In genomic region chr19:8982303-8983149, GRCm38 (mm10) we compare ENCODE assay signal across 8 mouse cellular contexts. TPM values are rescaled to one million over a fixed set of nuclear protein-coding genes. Genes with fewer than 3 reads are reported as not detected.
A peak's percentile ranks its signal among the peaks of the same experiment; 100 is the strongest.
DNase-seq lines count a peak whose midpoint lies in the region; ATAC-seq lines count a peak whose summit lies in the region.

No protein-coding gene starts in this region.

- no peak overlapping the region for H3K9ac ChIP-seq in kidney, embryonic 15.5 days
- H3K9ac ChIP-seq in intestine, embryonic 14.5 days (ENCODE audit: low read length) = no peak overlapping the region

- WGBS in kidney, embryonic 15.5 days = 51% methylated on average over 5 of the region's 5 CpGs
- WGBS in intestine, embryonic 14.5 days = 48% methylated on average over 5 of the region's 5 CpGs
- 58% methylated on average over 5 of the region's 5 CpGs for WGBS in midbrain, embryonic 10.5 days

- peak overlapping the region; percentile 15 for H3K27ac ChIP-seq in kidney, embryonic 15.5 days
- peak overlapping the region; percentile 79 for H3K27ac ChIP-seq in intestine, embryonic 14.5 days (ENCODE audit: low read depth)
- H3K27ac ChIP-seq in midbrain, embryonic 10.5 days (replicated peaks) = no peak overlapping the region

- H3K9me3 ChIP-seq in kidney, embryonic 15.5 days (replicated peaks) = no peaks in the 10 kb centered on the region
- H3K9me3 ChIP-seq in intestine, embryonic 14.5 days (ENCODE audit: control insufficient read depth, low read length) = no peaks in the 10 kb centered on the region
- no peaks in the 10 kb centered on the region for H3K9me3 ChIP-seq in megakaryocyte, embryonic 14.5 days
- no peaks in the 10 kb centered on the region for H3K9me3 ChIP-seq in midbrain, embryonic 10.5 days (replicated peaks)

- peaks cover 32% of the 10 kb centered on the region for H3K4me1 ChIP-seq in kidney, embryonic 15.5 days
- peaks cover 43% of the 10 kb centered on the region for H3K4me1 ChIP-seq in intestine, embryonic 14.5 days (replicated peaks; ENCODE audit: control insufficient read depth, insufficient read depth, low read length)
- H3K4me1 ChIP-seq in megakaryocyte, embryonic 14.5 days = peaks cover 69% of the 10 kb centered on the region
- peaks cover 38% of the 10 kb centered on the region for H3K4me1 ChIP-seq in midbrain, embryonic 10.5 days

- no peak overlapping the region for H3K4me2 ChIP-seq in kidney, embryonic 15.5 days
- no peak overlapping the region for H3K4me2 ChIP-seq in intestine, embryonic 14.5 days (ENCODE audit: low read length)

- DNase-seq in kidney, adult 11 months = no peak
- DNase-seq in ZHBTc4 (ENCODE audit: low read depth, low spot score) = peak; percentile 64
- no peak for DNase-seq in intestine, embryonic 14.5 days (ENCODE audit: low spot score)
- DNase-seq in midbrain, embryonic 10.5 days (ENCODE audit: low spot score) = no peak
- no peak for DNase-seq in right cerebral cortex, adult 2 months (ENCODE audit: low spot score in 2 of 2)
- DNase-seq in frontal cortex, adult 2 months (ENCODE audit: extremely low spot score in 1 of 2, low spot score in 1 of 2) = no peak

- no peaks in the 10 kb centered on the region for H3K27me3 ChIP-seq in kidney, embryonic 15.5 days
- no peaks in the 10 kb centered on the region for H3K27me3 ChIP-seq in intestine, embryonic 14.5 days (replicated peaks; ENCODE audit: control insufficient read depth, insufficient read depth, low read length)
- H3K27me3 ChIP-seq in megakaryocyte, embryonic 14.5 days (replicated peaks) = peaks cover 17% of the 10 kb centered on the region
- peaks cover 9% of the 10 kb centered on the region for H3K27me3 ChIP-seq in midbrain, embryonic 10.5 days (ENCODE audit: low read depth, poor library complexity, severe bottlenecking)

- no peak for ATAC-seq in kidney, embryonic 15.5 days (replicated peaks; ENCODE audit: low FRiP score)
- ATAC-seq in intestine, embryonic 14.5 days (replicated peaks; ENCODE audit: low FRiP score, low TSS enrichment, low read depth) = 0 out of 2 replicates have a peak, but pooled peaks have one; percentile 28

- H3K4me3 ChIP-seq in kidney, embryonic 15.5 days (replicated peaks) = no peak overlapping the region
- H3K4me3 ChIP-seq in intestine, embryonic 14.5 days (ENCODE audit: low read depth, low read length) = no peak overlapping the region
- H3K4me3 ChIP-seq in megakaryocyte, embryonic 14.5 days (replicated peaks) = peak overlapping the region; percentile 74
- no peak overlapping the region for H3K4me3 ChIP-seq in midbrain, embryonic 10.5 days

- peaks cover 36% of the 10 kb centered on the region for H3K36me3 ChIP-seq in kidney, embryonic 15.5 days
- H3K36me3 ChIP-seq in intestine, embryonic 14.5 days (ENCODE audit: control insufficient read depth, insufficient read depth, low read length) = peaks cover 35% of the 10 kb centered on the region
- H3K36me3 ChIP-seq in megakaryocyte, embryonic 14.5 days (replicated peaks; ENCODE audit: low read length) = peaks cover 35% of the 10 kb centered on the region
- peaks cover 43% of the 10 kb centered on the region for H3K36me3 ChIP-seq in midbrain, embryonic 10.5 days

RNA-seq across cellular contexts. Expression of gene Ahnak, which starts 6.6 kb away (rescaled TPM):
- polyA plus RNA-seq in kidney, embryonic 15.5 days (2015; fragmentation: Nextera tagmentation; extraction: Ambion mirVana) = 17.3 and 18.2 TPM in 2 replicates
- 21.6 and 22.2 TPM in 2 replicates for polyA plus RNA-seq in intestine, embryonic 14.5 days (2014; fragmentation: Nextera tagmentation; extraction: Ambion mirVana)
- 4.6 and 28.7 TPM in 2 replicates for polyA plus RNA-seq in megakaryocyte, embryonic 14.5 days (2012; ENCODE audit: insufficient read depth, low replicate concordance)
- 6.6 and 8.8 TPM in 2 replicates for polyA plus RNA-seq in midbrain, embryonic 10.5 days (2016; fragmentation: Nextera tagmentation; extraction: Ambion mirVana)
- polyA plus RNA-seq in frontal cortex, adult 2 months (2012; rRNA removed) = 6.8 and 7.5 TPM in 2 replicates

RNA-seq across cellular contexts. Expression of gene Eef1g, which starts 15.7 kb away (rescaled TPM):
- 467 and 476 TPM in 2 replicates for polyA plus RNA-seq in kidney, embryonic 15.5 days (2015; fragmentation: Nextera tagmentation; extraction: Ambion mirVana)
- polyA plus RNA-seq in intestine, embryonic 14.5 days (2014; fragmentation: Nextera tagmentation; extraction: Ambion mirVana) = 501 and 531 TPM in 2 replicates
- 36.7 and 78.5 TPM in 2 replicates for polyA plus RNA-seq in megakaryocyte, embryonic 14.5 days (2012; ENCODE audit: insufficient read depth, low replicate concordance)
- polyA plus RNA-seq in midbrain, embryonic 10.5 days (2016; fragmentation: Nextera tagmentation; extraction: Ambion mirVana) = 438 and 514 TPM in 2 replicates
- 257 and 281 TPM in 2 replicates for polyA plus RNA-seq in frontal cortex, adult 2 months (2012; rRNA removed)

RNA-seq across cellular contexts. Expression of gene Tut1, which starts 28.9 kb away (rescaled TPM):
- polyA plus RNA-seq in kidney, embryonic 15.5 days (2015; fragmentation: Nextera tagmentation; extraction: Ambion mirVana) = 32.9 and 33.5 TPM in 2 replicates
- polyA plus RNA-seq in intestine, embryonic 14.5 days (2014; fragmentation: Nextera tagmentation; extraction: Ambion mirVana) = 33.3 and 33.5 TPM in 2 replicates
- 25.5 and 37.3 TPM in 2 replicates for polyA plus RNA-seq in megakaryocyte, embryonic 14.5 days (2012; ENCODE audit: insufficient read depth, low replicate concordance)
- polyA plus RNA-seq in midbrain, embryonic 10.5 days (2016; fragmentation: Nextera tagmentation; extraction: Ambion mirVana) = 36.5 and 40.2 TPM in 2 replicates
- 19.6 and 20.5 TPM in 2 replicates for polyA plus RNA-seq in frontal cortex, adult 2 months (2012; rRNA removed)

RNA-seq across cellular contexts. Expression of gene Mta2, which starts 40.9 kb away (rescaled TPM):
- polyA plus RNA-seq in kidney, embryonic 15.5 days (2015; fragmentation: Nextera tagmentation; extraction: Ambion mirVana) = 166 and 168 TPM in 2 replicates
- polyA plus RNA-seq in intestine, embryonic 14.5 days (2014; fragmentation: Nextera tagmentation; extraction: Ambion mirVana) = 40.3 and 40.7 TPM in 2 replicates
- polyA plus RNA-seq in megakaryocyte, embryonic 14.5 days (2012; ENCODE audit: insufficient read depth, low replicate concordance) = 5.1 and 27.3 TPM in 2 replicates
- 178 and 191 TPM in 2 replicates for polyA plus RNA-seq in midbrain, embryonic 10.5 days (2016; fragmentation: Nextera tagmentation; extraction: Ambion mirVana)
- polyA plus RNA-seq in frontal cortex, adult 2 months (2012; rRNA removed) = 27.6 and 31.0 TPM in 2 replicates

RNA-seq across cellular contexts. Expression of gene Eml3, which starts 53.2 kb away (rescaled TPM):
- polyA plus RNA-seq in kidney, embryonic 15.5 days (2015; fragmentation: Nextera tagmentation; extraction: Ambion mirVana) = 28.7 and 33.5 TPM in 2 replicates
- 16.8 and 18.4 TPM in 2 replicates for polyA plus RNA-seq in intestine, embryonic 14.5 days (2014; fragmentation: Nextera tagmentation; extraction: Ambion mirVana)
- 31.6 and 32.2 TPM in 2 replicates for polyA plus RNA-seq in megakaryocyte, embryonic 14.5 days (2012; ENCODE audit: insufficient read depth, low replicate concordance)
- polyA plus RNA-seq in midbrain, embryonic 10.5 days (2016; fragmentation: Nextera tagmentation; extraction: Ambion mirVana) = 22.9 and 23.5 TPM in 2 replicates
- polyA plus RNA-seq in frontal cortex, adult 2 months (2012; rRNA removed) = 13.9 and 14.1 TPM in 2 replicates
